Mouse (Mus musculus) hindbrain, embryonic 12.5 days (tissue): ENCODE data around the gene Rpp14. TPM values are rescaled to one million over a fixed set of nuclear protein-coding genes. Genes with fewer than 3 reads are reported as not detected.
A peak's percentile ranks its signal among the peaks of the same experiment; 100 is the strongest.

Source experiments
- ATAC-seq: fragments of 200-750 bp; cut with Nextera tagmentation; 2 replicates; pipeline ENCODE4 v1.8.0; 2017; ENCODE audit warnings: moderate TSS enrichment; ENCODE audit not compliant: low FRiP score
- H3K27ac ChIP-seq: fragments of 300-500 bp; sonication (generic); 2 replicates; pipeline ENCODE4 v1.5.1; 2016; ENCODE audit warnings: mild to moderate bottlenecking
- H3K27me3 ChIP-seq: fragments of 300-500 bp; sonication (generic); 2 replicates; pipeline ENCODE4 v1.6.1; 2016; ENCODE audit warnings: mild to moderate bottlenecking
- H3K36me3 ChIP-seq: fragments of 300-500 bp; sonication (generic); 2 replicates; pipeline ENCODE4 v1.6.1; 2016; ENCODE audit warnings: mild to moderate bottlenecking
- H3K4me1 ChIP-seq: fragments of 300-500 bp; sonication (generic); 2 replicates; pipeline ENCODE4 v1.6.1; 2016
- H3K4me2 ChIP-seq: fragments of 300-500 bp; sonication (generic); replicated peaks from 2 replicates; pipeline ENCODE4 v1.6.1; 2016; ENCODE audit warnings: mild to moderate bottlenecking
- H3K4me3 ChIP-seq: fragments of 300-500 bp; sonication (generic); 2 replicates; pipeline ENCODE4 v1.5.1; 2016; ENCODE audit warnings: mild to moderate bottlenecking
- H3K9ac ChIP-seq: fragments of 300-500 bp; sonication (generic); 2 replicates; pipeline ENCODE4 v1.6.1; 2016; ENCODE audit warnings: mild to moderate bottlenecking, moderate library complexity
- H3K9me3 ChIP-seq: fragments of 300-500 bp; sonication (generic); replicated peaks from 2 replicates; pipeline ENCODE4 v1.6.1; 2016; ENCODE audit warnings: mild to moderate bottlenecking
- WGBS: fragments of 180-500 bp; shearing (Covaris S2); methylation state at CpG from one replicate; pipeline ENCODE4 v1.1.7; 2016; 5-methylcytosine and 5-hydroxymethylcytosine counted together
- polyA plus RNA-seq: library from polyadenylated mRNA; unstranded; fragments of >200 nt; fragmentation: Nextera tagmentation; extraction: Ambion mirVana; gene quantifications from 2 replicates; pipeline ENCODE4 v1.2.1, GENCODE M21; 2016

Rpp14 gene
- polyA plus RNA-seq: 45.4 and 47.5 TPM in 2 replicates

DNA sequence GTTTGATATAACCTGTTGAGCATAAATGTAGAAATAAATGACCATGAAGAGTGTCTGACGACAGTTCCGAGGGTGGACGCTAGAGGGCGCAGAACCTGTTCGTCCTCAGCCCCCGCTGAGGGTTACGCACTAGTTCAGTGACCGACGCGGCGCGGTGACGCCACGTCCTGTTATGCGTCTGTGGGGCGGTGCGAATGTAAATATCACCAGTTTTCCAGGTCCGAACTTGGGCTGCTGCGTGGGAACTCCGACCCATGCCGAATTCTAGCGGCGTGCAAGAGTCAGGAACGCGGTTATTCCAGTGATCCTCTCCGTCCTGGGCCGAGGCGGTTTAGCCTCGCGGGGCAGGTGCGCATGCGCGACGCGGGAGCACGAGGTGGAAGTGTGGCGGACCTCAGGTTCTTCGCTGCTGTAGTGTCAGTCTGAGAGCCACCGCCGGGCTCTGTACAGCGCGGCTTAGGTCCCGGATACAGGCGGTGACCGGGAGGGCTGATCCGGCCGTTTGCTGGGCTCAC lies at the start of gene Rpp14:
Rpp14 (plus strand) TSS at position 203 of the 515 bp plus-strand sequence.
- WGBS: under 1% methylated on average over 47 of the region's 47 CpGs
- Histone ChIP-seq H3K4me1 (peaks cover 14% of the 10 kb centered on the region), H3K27me3 (no peaks in the 10 kb centered on the region), H3K9ac (peak within 1 kb of the TSS; percentile 78), H3K9me3 (no peaks in the 10 kb centered on the region), H3K4me3 (peak within 1 kb of the TSS; percentile 69), H3K4me2 (peak within 1 kb of the TSS; percentile 84), H3K27ac (peak within 1 kb of the TSS; percentile 92), H3K36me3 (peaks cover 14% of the 10 kb centered on the region)
- ATAC-seq: peak; percentile 96

DNA sequence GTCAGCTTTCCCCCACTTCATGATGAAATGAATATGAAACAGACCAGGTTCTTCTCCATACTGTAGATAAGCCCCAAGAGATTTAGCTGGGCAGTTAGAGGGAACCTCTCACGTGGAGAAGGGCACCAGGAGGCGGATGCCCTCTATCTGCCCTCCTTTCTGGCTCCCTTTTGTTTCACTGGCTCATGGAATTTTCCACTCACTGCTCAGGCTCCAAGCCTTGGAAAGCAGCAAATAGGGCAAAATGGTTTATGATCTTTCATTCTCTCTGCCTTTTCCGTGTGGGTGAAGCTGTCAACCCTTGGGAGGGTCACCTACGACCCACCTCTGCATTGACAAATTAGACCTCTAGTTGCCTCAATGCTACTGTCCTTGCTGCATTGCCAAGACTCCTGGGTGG lies 49.6 kb upstream of the Rpp14 start:
- H3K36me3 ChIP-seq: no peaks in the 10 kb centered on the region
- WGBS: 40% methylated on average over 4 of the region's 4 CpGs

DNA sequence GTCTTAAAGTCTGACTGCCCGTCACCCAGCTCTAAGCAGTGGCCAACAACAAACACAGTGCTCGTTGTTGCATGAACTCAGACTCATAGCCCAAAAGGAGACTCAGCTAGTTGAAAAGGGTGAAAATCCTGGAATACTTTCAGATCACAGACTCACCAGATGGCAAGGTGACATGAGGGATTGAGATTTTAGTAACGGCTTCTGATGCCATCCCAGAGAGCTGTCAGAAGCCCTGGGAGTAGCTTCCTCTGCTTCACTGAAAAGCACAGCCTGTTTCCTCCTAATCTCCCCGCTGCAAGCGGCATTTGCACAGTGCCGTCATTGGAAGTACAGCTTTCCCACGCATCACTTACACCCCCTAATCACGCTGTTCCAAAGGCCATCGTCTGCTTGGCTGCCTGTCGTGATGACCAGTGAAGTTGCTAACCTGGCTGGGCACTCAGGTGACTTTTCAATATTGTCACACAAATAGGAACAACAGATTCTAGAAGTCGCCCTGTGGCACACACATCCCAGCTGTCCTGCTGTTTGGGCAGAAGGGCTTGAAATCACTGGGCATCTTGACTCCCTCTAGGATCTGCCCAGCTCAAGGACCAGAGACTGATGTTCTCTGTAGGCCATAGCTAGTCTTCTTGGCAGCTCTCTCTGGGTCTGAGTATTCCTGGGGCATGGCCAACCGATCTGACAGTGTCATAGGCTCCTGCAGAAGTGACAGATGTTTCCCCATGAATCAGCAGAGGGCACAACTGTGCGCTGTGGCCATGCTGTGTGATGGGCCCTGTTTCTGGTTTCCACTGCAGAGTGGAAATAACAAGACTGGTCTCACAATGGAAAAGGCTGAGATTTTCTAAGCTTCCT lies 47.9 kb upstream of the Rpp14 start:
- ATAC-seq: no peak
- H3K27me3 ChIP-seq: no peaks in the 10 kb centered on the region
- no peak overlapping the region for H3K4me3 ChIP-seq
- no peak overlapping the region for H3K4me2 ChIP-seq
- no peaks in the 10 kb centered on the region for H3K36me3 ChIP-seq
- 74% methylated on average over 13 of the region's 13 CpGs for WGBS
- no peak overlapping the region for H3K27ac ChIP-seq
- no peaks in the 10 kb centered on the region for H3K4me1 ChIP-seq
- no peaks in the 10 kb centered on the region for H3K9me3 ChIP-seq
- no peak overlapping the region for H3K9ac ChIP-seq

More for the DNA sequence above, 49.6 kb upstream of the Rpp14 start:
- Histone ChIP-seq H3K4me1 (no peaks in the 10 kb centered on the region), H3K27me3 (no peaks in the 10 kb centered on the region), H3K9ac (no peak overlapping the region), H3K4me3 (no peak overlapping the region), H3K9me3 (no peaks in the 10 kb centered on the region), H3K4me2 (no peak overlapping the region), H3K27ac (no peak overlapping the region)
- ATAC-seq: no peak

DNA sequence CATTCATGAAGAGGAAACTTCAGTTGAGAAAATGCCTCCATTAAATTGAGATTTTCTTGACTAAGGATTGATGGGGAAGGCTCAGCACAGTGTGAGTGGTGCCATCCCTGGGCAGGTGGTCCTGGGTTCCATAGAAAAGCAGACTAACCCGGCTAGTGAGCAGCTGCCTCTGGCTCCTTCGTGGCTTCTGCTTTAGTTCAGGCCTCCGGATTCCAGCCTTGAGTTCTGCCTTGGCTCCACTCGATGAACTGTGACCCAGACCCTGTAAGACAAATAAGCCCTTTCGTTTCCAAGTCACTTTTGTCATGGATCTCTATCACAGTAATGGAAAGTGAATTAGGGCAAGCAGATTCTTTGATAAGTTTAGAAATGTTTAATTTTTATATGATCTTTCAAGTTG lies 45.6 kb upstream of the Rpp14 start:
- H3K9ac ChIP-seq: no peak overlapping the region
- H3K36me3 ChIP-seq: no peaks in the 10 kb centered on the region

DNA sequence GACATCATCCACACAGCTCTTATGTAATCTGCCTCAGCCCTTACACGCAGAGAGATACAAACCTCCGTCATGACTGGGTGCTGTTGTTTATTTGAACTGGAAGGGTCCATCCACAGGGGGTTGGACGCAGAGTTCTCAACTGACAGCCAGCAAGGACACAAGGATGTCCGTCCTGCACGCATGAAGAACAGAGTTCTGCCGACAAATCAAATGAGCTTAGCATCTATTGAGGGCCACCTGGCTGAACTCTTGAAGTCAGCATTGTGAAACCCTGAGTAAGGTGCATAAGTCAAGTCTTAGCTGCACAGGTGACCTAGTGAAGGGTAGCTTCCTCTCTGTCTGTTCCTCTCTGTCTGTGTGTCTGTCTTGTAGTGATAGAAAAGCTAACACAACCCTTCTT lies 44.2 kb upstream of the Rpp14 start:
- Histone ChIP-seq H3K4me3 (no peak overlapping the region), H3K4me1 (no peaks in the 10 kb centered on the region), H3K9ac (no peak overlapping the region), H3K9me3 (no peaks in the 10 kb centered on the region), H3K4me2 (no peak overlapping the region), H3K27me3 (no peaks in the 10 kb centered on the region), H3K27ac (no peak overlapping the region), H3K36me3 (no peaks in the 10 kb centered on the region)
- ATAC-seq: no peak
- 88% methylated on average over 6 of the region's 6 CpGs for WGBS

More for the DNA sequence above, 45.6 kb upstream of the Rpp14 start:
- Histone ChIP-seq H3K4me1 (no peaks in the 10 kb centered on the region), H3K27ac (no peak overlapping the region), H3K4me3 (no peak overlapping the region), H3K4me2 (no peak overlapping the region), H3K9me3 (no peaks in the 10 kb centered on the region), H3K27me3 (no peaks in the 10 kb centered on the region)
- 70% methylated on average over 5 of the region's 5 CpGs for WGBS
- ATAC-seq: no peak

DNA sequence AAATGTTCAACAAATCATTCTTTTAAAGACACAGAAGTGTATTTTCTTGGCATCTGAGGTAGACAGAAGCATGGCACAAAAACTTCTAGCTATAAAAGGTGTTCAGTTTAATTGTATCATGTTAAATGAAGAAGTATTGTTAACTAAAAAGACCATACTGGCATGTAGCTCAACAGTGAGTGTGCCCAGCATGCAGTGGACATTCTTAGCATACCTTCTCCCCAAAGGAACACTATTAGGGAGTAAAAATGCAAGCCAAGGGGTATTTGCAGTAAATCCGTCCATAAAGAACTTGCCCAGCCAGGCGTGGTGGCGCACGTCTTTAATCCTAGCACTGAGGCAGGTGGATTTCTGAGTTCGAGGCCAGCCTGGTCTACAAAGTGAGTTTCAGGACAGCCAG lies 43.8 kb upstream of the Rpp14 start:
- ATAC-seq: no peak

DNA sequence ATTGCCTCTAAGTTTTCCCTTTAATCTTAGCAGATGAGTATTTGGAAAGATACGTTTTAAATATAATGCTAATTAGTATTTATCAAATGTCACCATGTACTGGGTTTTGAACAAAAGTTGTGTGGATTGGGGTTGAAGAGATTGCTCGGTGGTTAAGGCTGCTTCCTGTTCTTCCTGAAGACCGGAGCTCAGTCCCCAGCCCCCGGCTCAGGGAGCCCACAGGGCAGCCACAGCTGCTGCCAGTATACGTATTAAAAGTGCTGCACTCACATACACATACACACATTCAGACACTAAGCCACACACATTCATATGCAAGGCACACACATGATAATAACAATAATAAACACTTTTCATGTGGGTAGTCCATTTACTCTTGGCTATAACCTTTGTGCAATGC lies 42.0 kb upstream of the Rpp14 start:
- WGBS: 81% methylated on average over 5 of the region's 5 CpGs
- H3K9ac ChIP-seq: no peak overlapping the region

More for the DNA sequence above, 43.8 kb upstream of the Rpp14 start:
- Histone ChIP-seq H3K36me3 (no peaks in the 10 kb centered on the region), H3K9me3 (no peaks in the 10 kb centered on the region), H3K9ac (no peak overlapping the region), H3K4me1 (no peaks in the 10 kb centered on the region), H3K27ac (no peak overlapping the region), H3K4me2 (no peak overlapping the region), H3K27me3 (no peaks in the 10 kb centered on the region), H3K4me3 (no peak overlapping the region)
- WGBS: 79% methylated on average over 5 of the region's 5 CpGs

DNA sequence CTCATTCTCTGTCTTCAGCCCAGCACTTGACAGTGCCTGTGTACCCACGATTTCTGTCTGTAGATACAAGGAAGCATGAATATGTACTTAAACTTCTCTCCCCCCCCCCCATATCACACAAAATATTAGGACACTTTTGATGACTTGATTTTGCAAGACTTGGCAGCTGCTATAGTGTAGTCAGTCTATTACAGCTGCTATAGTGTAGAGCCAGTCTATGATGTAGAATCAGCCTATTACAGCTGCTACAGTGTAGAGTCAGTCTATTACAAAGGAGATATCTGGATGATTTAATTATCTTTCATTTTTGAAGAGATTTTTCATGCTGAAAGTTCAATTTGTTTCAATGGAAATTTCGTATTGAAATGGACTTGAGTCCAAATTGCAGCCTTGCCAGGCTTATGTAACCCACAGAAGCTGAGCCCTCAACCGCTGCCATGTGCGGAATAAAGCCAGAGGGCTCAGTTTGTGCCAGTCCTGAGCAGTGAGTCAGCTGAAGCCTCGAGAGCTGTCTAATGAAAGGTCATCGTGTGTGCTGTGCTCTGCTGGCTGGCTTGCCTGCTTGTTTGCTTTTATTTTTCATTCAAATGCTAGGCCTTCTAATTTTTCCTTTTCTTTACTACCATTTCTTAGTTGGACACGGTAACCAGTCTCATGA lies 41.2 kb upstream of the Rpp14 start:
- H3K4me2 ChIP-seq: no peak overlapping the region
- ATAC-seq: no peak
- no peaks in the 10 kb centered on the region for H3K36me3 ChIP-seq
- no peaks in the 10 kb centered on the region for H3K9me3 ChIP-seq
- 84% methylated on average over 7 of the region's 7 CpGs for WGBS
- H3K27me3 ChIP-seq: no peaks in the 10 kb centered on the region
- H3K27ac ChIP-seq: no peak overlapping the region
- H3K4me1 ChIP-seq: no peaks in the 10 kb centered on the region
- H3K4me3 ChIP-seq: no peak overlapping the region
- no peak overlapping the region for H3K9ac ChIP-seq

More for the DNA sequence above, 42.0 kb upstream of the Rpp14 start:
- H3K36me3 ChIP-seq: no peaks in the 10 kb centered on the region
- no peaks in the 10 kb centered on the region for H3K27me3 ChIP-seq
- H3K4me1 ChIP-seq: no peaks in the 10 kb centered on the region
- H3K4me3 ChIP-seq: no peak overlapping the region
- no peak for ATAC-seq
- H3K4me2 ChIP-seq: no peak overlapping the region
- H3K27ac ChIP-seq: no peak overlapping the region
- H3K9me3 ChIP-seq: no peaks in the 10 kb centered on the region

DNA sequence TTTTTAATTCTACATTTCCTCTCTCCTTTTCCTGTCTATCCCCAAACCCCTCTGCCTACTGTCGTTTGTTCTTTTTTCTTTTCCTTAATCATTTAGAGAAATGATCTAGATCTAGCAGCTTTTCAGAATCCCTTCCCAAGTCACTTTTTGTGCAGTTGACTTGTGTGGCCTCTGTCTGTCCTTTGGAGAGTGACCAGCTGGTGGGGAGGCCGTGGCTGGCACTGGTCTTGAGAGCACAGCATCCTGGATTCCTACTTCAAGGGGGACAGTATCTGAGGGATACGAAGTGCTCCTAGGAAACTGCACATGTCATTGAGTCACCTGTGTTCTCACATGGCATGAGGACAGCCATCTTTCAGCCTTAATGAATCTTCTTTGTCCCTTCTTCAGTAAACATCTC lies 40.0 kb upstream of the Rpp14 start:
- no peak for ATAC-seq
- Histone ChIP-seq H3K4me1 (no peaks in the 10 kb centered on the region), H3K36me3 (no peaks in the 10 kb centered on the region), H3K27ac (no peak overlapping the region), H3K4me3 (no peak overlapping the region), H3K9ac (no peak overlapping the region), H3K9me3 (no peaks in the 10 kb centered on the region), H3K27me3 (no peaks in the 10 kb centered on the region), H3K4me2 (no peak overlapping the region)
- 85% methylated on average over 3 of the region's 3 CpGs for WGBS

DNA sequence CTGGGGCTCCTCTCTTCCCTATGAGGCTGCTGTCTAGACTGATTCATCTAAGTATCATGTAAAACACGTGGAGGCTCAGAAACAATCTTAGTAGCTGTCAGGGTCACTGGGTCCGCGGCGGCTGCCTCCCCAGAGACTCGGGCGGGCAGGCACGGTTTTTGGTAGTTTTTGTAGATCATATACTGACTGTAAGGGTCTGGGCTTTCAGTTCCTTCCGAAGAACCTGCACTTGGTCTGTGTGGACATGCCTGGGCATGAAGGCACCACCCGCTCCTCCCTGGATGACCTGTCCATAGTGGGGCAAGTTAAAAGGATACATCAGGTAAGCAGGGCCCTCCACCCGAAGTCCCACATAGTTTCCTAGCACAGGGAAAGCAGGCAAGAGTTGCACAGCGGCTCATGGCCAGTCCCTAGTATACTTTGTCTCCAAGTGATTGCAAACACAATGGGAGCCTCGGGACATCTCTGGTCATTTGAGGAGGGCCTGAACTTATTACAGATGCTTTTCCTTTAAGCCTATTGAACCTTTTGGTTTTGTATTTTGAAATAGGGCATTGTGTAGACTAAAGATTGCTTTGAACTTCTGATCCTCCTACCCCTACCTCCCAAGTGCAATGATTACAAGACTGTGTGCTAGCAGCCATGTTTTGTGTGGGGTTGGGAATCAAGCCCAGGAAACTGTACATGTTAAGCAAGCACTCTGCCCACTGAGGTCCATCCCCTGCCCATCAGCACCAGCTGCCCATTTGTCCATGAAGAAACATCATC lies 39.1 kb upstream of the Rpp14 start:
- H3K27me3 ChIP-seq: no peaks in the 10 kb centered on the region
- H3K27ac ChIP-seq: no peak overlapping the region
- no peak overlapping the region for H3K4me2 ChIP-seq
- H3K9ac ChIP-seq: no peak overlapping the region
- peaks cover 3% of the 10 kb centered on the region; the same call in 1 of the 2 replicates for H3K36me3 ChIP-seq
- no peaks in the 10 kb centered on the region for H3K4me1 ChIP-seq
- H3K4me3 ChIP-seq: no peak overlapping the region
- no peak for ATAC-seq
- 84% methylated on average over 12 of the region's 12 CpGs for WGBS
- H3K9me3 ChIP-seq: no peaks in the 10 kb centered on the region

DNA sequence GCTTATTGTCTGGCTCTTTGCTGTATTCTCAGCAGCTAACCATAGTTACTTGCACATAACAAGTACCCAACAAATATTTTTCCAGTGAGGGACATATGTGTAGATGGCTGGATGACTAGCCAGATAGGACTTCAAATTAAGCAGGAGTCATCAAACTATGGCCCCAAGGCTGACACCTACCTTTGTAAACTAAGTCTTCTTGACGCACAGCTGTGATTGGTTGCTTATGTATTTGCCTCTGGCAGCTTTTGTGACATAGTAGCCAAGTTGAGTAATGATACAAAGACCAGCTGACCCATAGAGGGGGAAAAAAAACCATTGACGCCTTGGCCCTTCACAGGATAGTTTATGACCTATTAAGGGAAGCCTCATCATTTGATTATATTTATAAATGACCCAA lies 38.0 kb upstream of the Rpp14 start:
- H3K4me2 ChIP-seq: no peak overlapping the region
- no peaks in the 10 kb centered on the region for H3K27me3 ChIP-seq
- H3K27ac ChIP-seq: no peak overlapping the region
- H3K9me3 ChIP-seq: no peaks in the 10 kb centered on the region
- H3K9ac ChIP-seq: no peak overlapping the region
- 81% methylated on average over 2 of the region's 2 CpGs for WGBS
- H3K4me1 ChIP-seq: no peaks in the 10 kb centered on the region
- H3K36me3 ChIP-seq: peaks cover 10% of the 10 kb centered on the region
- no peak for ATAC-seq
- no peak overlapping the region for H3K4me3 ChIP-seq

DNA sequence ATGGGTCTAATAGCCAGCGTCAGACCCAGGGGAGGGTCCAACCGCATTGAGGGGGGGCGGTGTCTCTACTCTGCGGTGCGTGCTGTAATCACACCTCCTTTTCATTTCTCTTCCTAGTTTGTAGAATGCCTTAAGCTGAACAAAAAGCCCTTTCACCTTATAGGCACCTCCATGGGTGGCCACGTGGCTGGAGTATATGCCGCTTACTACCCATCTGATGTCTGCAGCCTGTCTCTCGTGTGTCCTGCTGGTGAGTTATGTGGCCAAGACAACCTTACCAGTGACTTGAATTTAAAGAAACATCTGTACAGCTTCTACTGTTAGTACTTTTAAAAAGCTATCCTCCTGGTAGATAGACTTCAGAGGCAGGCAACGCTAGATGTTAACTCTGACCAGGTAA lies 37.6 kb upstream of the Rpp14 start:
- H3K9ac ChIP-seq: no peak overlapping the region

More for the DNA sequence above, 37.6 kb upstream of the Rpp14 start:
- no peaks in the 10 kb centered on the region for H3K27me3 ChIP-seq
- no peaks in the 10 kb centered on the region for H3K4me1 ChIP-seq
- peaks cover 12% of the 10 kb centered on the region for H3K36me3 ChIP-seq
- H3K27ac ChIP-seq: no peak overlapping the region
- no peak overlapping the region for H3K4me2 ChIP-seq
- no peak for ATAC-seq
- no peak overlapping the region for H3K4me3 ChIP-seq
- H3K9me3 ChIP-seq: no peaks in the 10 kb centered on the region
- WGBS: 91% methylated on average over 9 of the region's 9 CpGs
